Mouse (Mus musculus) spleen, adult 10 weeks (tissue): ENCODE data around the gene Gjb1. TPM values are rescaled to one million over a fixed set of nuclear protein-coding genes. Genes with fewer than 3 reads are reported as not detected.

Experiments
- polyA plus RNA-seq: library from polyadenylated mRNA; stranded (reverse); fragments of 350-450 nt; fragmentation: Illumina TruSeq; extraction: RNeasy Lipid Tissue Mini Kit (QIAGEN cat#74804); gene quantifications from one replicate; pipeline ENCODE4 v1.2.3, GENCODE M21; 2015; ENCODE audit warnings: low replicate concordance; ENCODE audit not compliant: insufficient read depth

Gene Gjb1
- polyA plus RNA-seq = not detected

GRCm38 (mm10) chrX:101376190-101376968 is at the start of gene Gjb1:
Gene Gjb1 (plus strand): TSS chrX:101376378.

GRCm38 (mm10) chrX:101420700-101421095 is 44.5 kb downstream of the Gjb1 start, which contains the start of gene Zmym3:
Gene Zmym3 (minus strand): TSS chrX:101420849.

GRCm38 (mm10) chrX:101429142-101429949 is 53.2 kb downstream of the Gjb1 start, which contains the start of gene Nono:
Gene Nono (plus strand): TSS chrX:101429318.

Other genes with a start within 250 kb of the Gjb1 start
- 31.4 TPM for gene Snx12, start 153.8 kb upstream of the Gjb1 start, polyA plus RNA-seq
- gene Foxo4, start 121.8 kb upstream of the Gjb1 start, polyA plus RNA-seq = 21.2 TPM
- gene Gm614, start 112.4 kb upstream of the Gjb1 start, polyA plus RNA-seq = 16.0 TPM
- 666 TPM for gene Il2rg, start 108.1 kb upstream of the Gjb1 start, polyA plus RNA-seq
- not detected for gene Gm20489, start 107.4 kb upstream of the Gjb1 start, polyA plus RNA-seq
- gene Med12, start 102.3 kb upstream of the Gjb1 start, polyA plus RNA-seq = 81.4 TPM
- 0.68 TPM for gene Nlgn3, start 77.2 kb upstream of the Gjb1 start, polyA plus RNA-seq
- gene Zmym3, start 44.5 kb downstream of the Gjb1 start, polyA plus RNA-seq = 37.7 TPM
- gene Nono, start 52.9 kb downstream of the Gjb1 start, polyA plus RNA-seq = 337 TPM
- gene Itgb1bp2, start 72.7 kb downstream of the Gjb1 start, polyA plus RNA-seq = 1.6 TPM
- 73.4 TPM for gene Taf1, start 156.4 kb downstream of the Gjb1 start, polyA plus RNA-seq